Mouse (Mus musculus) spleen, postnatal 36 days (tissue): Measurements from ENCODE around the gene Slc11a1.

Experiments used
- DNase-seq, 2 experiments: peaks; one replicate each; pipeline ENCODE4 v3.0.0; 2022; ENCODE audit warnings: low spot score in 2 of 2, mixed read lengths in 1 of 2

The Slc11a1 gene

DNA sequence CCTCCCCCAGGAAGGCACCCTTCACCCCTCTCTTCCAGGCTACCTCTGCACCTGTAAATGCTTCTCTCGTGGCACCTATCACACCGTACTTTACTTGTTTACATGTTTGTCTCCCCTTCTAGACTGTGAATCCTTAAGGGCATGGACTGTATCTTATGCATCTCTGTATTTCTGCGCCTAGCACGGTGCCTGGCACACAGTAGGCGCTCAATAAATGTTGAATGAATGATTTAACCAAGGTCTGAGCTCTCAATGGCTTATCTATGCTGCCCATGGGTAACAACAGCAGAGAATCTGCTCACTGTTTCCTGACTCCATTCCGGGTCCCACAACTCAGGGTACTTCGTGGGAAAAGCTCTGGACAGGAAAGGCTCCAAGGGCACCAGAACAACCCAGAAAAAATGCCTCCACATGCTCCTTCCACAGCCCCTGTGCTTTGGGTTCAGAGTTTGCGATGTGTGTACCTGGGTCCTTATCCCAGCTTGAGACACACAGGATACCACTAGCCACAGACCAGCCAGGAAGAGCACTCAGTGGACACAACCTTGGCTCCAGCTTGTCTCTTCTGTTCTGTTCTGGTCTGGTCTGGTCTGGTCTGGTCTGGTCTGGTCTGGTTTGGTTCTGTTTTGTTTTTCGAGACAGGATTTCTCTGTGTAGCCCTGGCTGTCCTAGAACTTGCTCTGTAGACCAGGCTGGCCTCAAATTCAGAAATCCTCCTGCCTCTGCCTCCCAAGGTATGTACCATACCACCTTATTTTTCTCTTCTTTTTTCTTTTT, 21.4 kb upstream of the Slc11a1 start:
- no peak for DNase-seq

DNA sequence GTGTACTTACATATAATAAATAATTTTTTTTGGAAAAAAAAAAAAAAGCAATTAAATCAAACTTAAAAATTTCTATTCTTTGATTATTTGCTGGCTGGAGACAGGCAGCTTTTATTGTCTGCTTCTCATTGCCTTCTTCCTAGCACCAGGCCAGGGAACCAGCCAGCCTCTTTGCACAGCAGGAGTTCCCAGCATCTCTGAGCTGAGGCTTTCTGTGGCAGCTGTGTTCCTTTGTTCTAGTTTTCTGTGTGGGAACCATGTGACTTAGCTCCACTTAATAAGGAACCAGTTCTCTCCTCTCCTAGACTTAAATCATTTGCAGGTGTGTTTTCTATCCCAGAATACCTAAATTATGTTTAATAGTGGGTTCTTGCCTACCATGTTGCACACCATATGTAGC, 17.5 kb upstream of the Slc11a1 start:
- no peak for DNase-seq

DNA sequence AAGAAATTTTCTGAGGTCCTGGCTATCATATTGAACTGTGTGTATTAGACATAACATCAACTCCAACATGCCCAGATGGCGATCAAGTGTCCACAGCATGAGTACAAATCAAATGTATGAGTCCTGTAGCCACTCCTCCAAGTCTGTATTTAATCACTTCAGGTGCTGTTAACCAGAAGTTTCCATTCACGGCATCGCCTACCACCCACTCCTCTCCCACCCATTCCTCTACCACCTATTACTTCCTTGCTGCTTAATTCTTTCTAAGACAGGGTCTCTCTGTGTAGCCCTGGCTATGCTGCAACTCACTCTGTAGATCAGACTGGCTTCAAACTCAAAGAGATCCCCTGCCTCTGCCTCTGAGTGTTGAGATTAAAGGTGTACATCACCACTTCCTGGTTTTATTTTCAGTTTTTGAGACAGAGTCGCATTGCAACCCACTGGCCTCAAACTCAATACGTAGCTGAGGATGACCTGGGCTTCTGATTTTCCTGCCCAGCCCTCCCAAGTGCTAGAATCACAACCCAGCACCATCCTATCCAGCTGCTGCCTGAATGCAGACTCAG, 15.0 kb upstream of the Slc11a1 start:
- DNase-seq: no peak

DNA sequence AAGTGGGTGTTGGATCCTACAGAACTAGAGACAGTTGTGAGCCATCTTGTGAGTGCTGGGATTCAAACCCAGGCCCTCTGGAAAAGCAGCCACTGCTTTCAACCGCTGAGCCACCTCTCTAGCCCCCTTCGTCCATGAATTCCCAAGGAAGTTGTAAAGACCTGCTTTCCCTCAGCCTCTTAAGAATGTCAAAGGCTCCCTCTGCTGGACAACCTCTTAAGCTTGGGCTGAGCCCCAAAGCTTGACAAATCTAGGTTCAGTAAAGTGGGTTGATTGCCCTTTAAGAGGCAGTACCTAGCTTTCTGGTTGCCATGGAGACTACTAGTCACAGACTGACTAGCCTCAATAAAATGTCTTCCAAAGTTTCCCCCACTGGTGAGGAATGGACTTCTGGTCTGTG, 13.2 kb upstream of the Slc11a1 start, which contains the start of gene Catip:
Gene Catip, plus strand, starts transcription at position 297 of the 400 bp plus-strand sequence.
- DNase-seq: peak; percentile 36 to 53

DNA sequence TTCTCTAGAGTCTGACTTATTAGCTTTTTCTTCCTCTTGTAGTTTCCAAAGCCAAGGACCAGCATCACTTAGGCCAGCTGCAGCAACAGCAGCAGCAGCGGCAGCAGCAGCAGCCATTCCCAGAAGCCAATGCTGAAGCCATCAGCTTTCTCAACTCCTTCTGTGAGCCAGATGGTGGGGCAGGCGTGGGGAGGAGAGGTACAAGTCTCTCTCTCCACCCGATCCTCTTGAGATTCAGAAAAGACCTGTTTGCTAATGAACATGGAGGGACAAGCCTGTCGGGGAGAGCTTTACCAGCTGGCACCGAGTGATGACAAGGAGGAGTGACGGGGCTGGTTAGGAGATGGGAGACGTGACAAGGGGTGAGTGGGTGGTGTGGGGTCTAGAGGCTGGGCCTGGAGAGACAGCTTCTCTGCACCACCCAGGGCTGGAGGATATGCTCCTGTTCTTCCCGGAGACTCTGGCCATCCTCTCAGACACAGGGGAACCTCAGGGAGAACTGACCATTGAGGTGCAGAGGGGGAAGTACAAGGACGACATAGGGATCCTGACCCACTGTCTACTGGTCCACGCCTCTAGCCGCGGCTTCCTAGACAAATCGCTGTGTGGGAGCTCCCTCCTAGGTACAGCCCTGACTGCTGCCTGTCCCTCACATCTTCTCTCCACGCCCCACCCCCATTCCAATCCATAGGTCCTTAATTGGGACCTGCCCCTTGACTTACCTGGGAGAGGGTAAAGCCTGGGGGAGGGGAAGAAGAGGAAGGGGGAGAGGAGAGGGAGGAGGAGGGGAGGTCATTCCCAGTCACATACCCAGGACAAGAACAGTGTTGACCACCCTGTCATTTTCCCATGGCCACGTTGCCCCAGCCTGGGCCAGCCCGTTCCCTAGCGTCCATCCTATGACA, 12.4 kb upstream of the Slc11a1 start:
- no peak for DNase-seq

DNA sequence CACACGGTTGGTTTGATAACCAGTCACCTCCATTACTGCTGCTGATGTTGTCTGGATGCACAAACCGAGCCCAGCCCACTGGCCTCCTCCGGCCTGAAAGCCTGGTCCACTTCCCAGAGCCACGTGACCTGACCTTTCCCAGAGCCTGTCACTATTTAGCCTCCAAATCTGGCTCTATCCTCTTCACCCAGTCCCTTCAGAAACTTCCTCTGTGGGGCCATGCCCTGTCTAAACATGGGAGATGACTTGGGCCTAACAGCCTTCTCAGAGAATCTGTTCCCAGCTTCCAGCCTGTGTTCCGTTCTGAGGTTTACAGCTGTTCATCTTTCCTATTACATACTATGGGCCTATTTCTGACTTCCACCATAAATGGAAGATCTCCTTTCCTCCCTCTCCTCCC, 11.6 kb upstream of the Slc11a1 start:
- no peak for DNase-seq

DNA sequence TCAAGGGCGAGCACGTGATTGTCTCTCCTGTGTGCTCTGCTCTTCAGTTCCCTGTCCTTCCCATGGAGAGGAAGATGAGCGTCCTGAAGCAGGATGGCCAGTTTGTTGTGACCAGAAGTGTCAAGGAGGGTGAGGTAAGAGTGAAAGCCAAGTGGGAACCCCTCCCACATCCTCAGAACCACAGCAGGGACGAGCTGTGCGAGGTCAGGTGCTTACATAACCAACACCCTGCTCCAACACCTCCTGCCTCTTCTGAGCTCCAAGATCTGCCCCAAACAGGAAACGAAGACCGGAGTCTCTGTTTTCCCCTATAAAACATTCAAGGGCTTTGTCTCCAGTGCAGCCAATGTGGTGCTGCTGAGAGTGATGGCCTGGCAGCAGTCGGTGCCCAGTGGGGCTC, 10.7 kb upstream of the Slc11a1 start:
- DNase-seq: no peak

DNA sequence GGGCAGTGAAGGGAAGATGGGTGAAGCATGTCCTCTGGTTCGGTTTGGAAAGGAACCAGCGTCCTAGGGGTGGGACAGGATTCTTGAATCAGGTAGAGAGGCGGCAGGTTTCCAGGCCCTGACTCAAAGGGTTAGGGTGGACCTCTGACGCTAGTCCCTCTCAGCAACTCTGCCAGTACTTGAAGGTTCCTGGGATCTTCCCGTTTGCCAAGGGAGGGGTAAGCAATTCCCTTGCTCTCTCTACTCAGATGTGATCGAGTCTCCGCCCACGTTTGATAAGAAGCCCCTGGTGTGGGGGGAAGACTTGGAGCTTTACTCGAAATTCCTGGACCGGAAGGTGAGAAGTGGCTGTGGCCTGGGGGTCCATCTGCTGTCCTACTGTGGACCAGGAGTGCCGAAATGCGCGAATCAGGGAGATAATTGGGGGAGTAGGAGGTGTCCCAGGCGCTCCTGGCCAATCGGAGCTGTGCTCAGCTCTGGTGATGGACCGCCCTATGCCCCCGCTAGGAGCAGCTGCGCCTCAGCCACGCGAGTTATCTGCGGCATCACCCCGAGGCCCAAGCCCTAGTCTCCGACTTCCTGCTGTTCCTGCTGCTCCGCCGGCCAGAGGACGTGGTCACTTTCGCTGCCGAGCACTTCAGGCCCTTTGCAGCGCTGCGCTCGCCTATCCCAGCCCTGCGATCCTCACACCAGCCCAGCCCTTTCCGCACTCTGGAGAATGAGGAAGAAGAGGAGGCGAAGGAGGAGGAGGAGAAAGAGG, 6.9 kb upstream of the Slc11a1 start:
- peak in 1 of 2 experiments; percentile 38 for DNase-seq

DNA sequence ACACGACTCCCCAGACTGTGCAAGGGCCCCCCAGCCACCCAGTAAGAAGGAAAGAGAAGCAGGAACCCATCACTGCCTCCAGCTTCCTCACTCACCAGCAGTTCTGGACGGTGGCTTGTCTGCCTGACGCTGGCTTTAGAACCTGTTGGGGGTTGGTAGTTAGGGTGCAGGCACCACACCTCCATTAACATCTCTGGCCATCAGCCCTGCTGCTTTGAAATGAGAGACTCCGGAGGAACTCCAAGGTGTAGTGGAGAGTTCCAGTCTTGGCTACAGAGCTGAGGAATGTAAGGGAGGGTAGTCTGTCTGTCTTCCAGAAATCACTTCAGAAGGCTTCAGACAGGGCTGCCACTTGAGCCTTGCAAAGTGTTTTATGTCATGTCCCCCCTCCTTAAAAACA, 5.0 kb upstream of the Slc11a1 start:
- no peak for DNase-seq

DNA sequence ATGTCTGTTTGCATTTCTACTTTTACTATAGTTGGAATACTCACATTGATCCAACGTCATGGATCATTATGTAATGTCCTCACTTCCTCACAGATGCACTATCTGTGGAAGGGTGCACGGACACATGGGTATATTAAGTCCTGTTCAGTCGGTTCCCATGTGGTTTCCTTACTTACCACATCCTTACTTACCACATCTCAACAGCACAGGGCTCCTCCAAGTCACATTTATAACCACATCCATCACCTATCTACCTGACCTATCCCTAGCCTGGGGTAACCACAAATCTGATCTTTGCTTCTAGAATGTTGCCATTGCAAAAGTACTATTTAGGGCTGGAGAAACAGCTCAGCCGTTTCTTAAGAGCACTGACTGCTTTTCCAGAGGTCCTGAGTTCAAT, 1.6 kb upstream of the Slc11a1 start:
- no peak for DNase-seq

DNA sequence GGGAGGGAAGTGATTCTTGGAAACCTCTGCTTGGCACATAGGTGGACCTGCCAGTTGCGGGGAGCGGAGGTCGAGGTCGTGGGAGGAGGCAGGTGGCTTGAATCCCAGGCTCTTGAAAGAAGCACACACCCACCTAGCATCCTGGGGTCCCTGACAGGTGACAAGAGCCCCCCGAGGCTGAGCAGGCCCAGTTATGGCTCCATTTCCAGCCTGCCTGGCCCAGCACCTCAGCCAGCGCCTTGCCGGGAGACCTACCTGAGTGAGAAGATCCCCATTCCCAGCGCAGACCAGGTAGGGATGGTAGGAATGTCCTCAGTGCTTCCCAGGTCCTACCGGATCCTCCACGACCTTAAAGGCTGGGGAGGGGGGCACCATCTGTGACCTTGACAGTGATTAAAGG, 566 bp downstream of the Slc11a1 start:
- no peak for DNase-seq

DNA sequence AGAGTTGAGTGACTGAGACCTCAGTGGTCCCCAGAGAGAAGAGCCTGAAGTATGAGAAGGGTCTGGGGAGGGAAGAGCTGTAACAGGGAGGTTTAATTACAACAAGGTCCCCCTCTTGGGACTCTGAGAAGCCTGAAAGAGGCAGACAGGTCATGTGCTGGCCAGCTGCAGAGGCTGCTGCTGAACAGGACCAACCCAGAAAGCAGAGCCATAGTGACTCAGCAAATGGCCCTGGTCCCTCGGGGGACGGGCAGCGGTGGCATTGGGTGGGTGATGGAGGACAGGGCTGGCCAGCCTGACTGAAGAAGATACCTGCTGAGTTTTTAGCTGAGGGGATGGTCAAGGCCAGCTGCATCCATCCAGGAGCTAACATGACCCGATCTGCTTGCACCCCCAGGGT, 1.4 kb downstream of the Slc11a1 start:
- DNase-seq: no peak

DNA sequence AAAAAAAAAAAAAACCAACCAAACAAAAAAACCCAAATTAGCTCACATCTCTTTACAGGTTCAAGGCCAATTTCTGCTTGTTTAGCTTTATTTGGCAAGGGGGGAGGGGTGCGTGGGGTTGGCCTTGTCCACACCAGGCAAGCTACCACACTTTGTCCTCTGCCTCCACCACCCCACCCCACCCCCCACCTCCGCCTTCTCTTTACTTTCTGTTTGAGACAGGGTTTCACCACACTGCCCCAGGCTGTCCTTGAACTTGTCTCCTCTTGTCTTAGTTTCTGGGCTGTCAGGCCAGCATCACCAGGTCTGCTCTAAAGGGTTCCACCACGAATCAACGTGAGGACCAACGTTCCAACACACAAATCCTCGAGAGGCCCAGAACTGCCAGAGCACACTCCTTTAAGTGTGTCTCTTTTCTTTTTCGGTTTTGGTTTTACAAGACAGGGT, 4.1 kb downstream of the Slc11a1 start:
- DNase-seq: no peak

DNA sequence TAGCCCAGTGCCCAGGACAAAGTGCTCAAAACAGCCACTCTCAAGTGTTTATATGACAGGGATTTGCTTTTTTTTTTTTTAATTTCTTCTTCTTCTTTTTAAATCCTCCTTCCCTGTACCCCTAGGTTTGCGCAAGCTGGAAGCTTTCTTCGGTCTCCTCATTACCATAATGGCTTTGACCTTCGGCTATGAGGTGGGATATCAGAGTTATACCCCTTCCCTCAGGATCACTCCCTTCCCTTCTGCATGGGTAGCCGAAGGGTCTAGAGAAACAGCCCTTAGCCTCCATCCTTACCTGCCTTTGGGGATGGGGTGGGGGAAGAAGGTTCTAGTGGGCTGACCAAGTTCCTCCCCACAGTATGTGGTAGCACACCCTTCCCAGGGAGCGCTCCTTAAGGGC, 5.5 kb downstream of the Slc11a1 start:
- DNase-seq: no peak

DNA sequence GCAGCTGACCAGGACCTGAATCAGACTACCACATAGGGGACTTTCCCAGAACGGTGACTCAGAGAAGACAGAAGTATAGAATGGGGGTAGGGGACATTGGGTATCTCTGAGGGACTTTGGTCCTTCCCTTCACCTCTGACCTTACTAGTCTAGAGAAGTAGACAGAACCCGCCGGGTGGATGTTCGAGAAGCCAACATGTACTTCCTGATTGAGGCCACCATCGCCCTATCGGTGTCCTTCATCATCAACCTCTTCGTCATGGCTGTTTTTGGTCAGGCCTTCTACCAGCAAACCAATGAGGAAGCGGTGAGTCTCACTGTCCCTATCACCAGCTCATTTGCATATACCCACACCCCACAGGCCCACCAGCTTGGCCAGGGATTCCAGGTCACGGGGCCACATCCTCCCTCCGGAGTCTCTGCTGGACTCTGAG, 6.6 kb downstream of the Slc11a1 start:
- DNase-seq: no peak

DNA sequence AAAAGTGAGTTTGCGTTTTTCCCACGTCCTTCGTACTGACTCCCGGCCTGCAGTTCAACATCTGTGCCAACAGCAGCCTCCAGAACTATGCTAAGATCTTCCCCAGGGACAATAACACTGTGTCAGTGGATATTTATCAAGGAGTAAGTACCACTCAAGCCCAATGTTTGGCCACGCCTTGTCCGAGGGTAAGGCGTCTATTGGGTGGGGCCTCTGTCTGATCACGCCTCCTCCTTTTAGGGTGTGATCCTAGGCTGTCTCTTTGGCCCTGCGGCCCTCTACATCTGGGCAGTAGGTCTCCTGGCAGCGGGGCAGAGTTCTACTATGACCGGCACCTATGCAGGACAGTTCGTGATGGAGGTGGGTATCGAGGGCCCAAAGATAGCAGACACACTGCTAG, 8.4 kb downstream of the Slc11a1 start:
- DNase-seq: no peak

DNA sequence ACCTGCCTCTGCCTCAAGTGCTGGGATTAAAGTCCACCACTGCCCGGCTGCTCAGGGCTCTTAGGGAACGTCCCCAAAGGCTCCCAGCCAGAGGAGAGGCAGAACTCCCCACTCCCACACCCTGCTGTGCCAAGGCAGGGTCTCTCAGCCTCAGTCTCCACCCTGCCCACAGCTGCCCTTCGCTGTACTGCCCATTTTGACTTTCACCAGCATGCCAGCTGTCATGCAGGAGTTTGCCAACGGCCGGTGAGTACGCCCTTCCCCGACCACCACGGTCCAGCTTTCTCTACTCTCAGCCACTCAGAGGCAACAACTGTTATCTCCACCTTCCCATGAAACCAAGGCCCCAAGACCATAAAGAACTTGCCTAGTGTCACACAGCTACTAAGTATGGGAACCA, 9.5 kb downstream of the Slc11a1 start:
- no peak for DNase-seq

DNA sequence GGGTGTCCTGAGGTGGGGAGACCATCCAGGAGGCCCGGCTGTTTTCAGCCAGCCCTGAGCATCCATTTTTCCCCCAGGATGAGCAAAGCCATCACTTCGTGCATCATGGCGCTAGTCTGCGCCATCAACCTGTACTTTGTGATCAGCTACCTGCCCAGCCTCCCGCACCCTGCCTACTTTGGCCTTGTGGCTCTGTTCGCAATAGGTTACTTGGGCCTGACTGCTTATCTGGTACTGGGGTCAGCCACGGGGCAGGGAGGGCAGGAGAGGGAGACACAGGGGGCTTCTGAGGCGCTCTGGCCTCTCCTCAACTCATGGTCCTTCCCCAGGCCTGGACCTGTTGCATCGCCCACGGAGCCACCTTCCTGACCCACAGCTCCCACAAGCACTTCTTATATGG, 10.1 kb downstream of the Slc11a1 start:
- no peak for DNase-seq

DNA sequence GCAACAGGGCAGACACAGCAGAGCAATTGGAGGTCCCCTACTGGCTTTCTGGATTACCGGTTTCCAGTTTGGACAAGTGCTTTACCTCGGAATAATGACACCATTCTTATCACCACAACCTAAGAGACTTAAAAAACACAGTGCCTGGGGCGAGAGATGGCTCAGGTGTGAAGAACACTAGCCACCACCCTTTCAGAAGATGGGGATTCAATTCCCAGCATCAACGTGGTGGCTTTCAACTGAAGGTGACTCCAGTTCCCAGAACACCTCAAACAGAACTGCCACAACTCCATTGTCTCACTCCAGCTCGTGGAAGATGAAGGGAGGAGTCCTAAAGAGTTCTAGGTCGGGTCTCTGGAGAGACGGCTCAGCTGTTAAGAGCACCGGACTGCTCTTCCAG, 10.5 kb downstream of the Slc11a1 start:
- DNase-seq: no peak

DNA sequence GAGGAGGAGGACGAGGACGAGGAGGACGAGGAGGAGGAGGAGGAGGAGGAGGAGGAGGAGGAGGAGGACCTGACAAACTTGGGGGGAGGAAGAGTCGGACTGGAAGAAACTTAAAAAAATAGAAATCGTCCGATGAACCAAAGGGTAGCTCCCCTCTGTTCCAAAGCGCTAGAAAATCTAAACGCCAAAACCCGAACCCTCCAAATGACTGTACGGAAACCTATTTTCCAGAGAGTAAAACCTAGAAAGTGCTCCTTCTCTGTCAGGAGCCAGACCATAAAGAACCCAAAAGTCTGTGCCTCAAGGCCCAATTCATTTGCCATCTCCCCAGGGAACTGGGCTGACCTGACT, 11.3 kb downstream of the Slc11a1 start:
- no peak for DNase-seq

DNA sequence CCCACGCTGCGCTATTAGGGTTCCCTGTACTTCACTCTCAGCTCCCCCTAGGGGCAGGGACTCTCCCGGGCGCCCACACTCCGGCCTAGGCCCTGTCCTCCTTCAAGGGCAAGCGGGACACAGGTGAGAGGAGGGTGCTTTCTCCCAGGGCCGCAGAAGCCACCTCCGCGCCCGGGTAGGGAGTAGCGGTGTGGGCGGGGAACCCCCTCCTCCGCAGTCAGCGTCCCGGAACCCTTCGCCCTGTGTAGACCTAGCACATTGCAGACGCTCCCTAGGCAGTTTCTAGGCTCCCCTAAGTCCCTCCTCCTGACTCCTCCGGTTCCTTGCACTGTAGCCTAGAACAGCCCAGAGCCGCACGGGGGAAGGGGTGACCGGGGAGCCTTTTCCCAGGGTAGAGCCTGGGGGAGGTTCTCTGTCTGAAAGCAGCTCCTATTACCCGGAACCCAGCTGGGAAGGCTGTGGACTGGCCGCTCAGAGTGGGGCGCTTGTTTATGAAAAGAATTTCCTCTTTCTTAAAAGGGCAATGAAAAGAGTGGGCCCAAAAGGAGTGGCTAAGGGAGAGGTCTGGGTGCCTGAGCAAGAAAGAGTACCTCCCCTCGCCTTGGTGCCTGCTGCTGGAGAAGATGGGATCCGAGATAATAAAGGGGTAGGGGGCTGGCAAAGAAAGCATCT, 11.9 kb downstream of the Slc11a1 start:
- DNase-seq: peak; percentile 91
